Mouse (Mus musculus) ovary, postnatal 10 days (tissue): ENCODE measurements around the gene Sgms1.
"Not testable (repeated sequence)": the region's sequence is repeated elsewhere in the genome, so short reads cannot be mapped to it uniquely, and the experiment has no call there.

ENCODE experiments used
- DNase-seq: peaks from one replicate; pipeline ENCODE4 v3.0.0; 2022; ENCODE audit warnings: low spot score

The Sgms1 gene

GRCm38 (mm10) chr19:32383738-32384137 is 5.8 kb downstream of the Sgms1 start:
- DNase-seq, result no peak

GRCm38 (mm10) chr19:32381511-32381961 is 8.0 kb downstream of the Sgms1 start:
- DNase-seq, result no peak

GRCm38 (mm10) chr19:32380748-32381147 is 8.8 kb downstream of the Sgms1 start:
- DNase-seq, result no peak

GRCm38 (mm10) chr19:32379239-32379920 is 10.1 kb downstream of the Sgms1 start:
- no peak for DNase-seq

- no peak for DNase-seq
These were observed 10.9 kb downstream of the Sgms1 start for GRCm38 (mm10) chr19:32378581-32378980.

GRCm38 (mm10) chr19:32377701-32378325 is 11.7 kb downstream of the Sgms1 start:
- no peak for DNase-seq

- no peak for DNase-seq
These were observed 12.5 kb downstream of the Sgms1 start for GRCm38 (mm10) chr19:32376886-32377535.

- no peak for DNase-seq
These were observed 13.5 kb downstream of the Sgms1 start for GRCm38 (mm10) chr19:32376054-32376453.

GRCm38 (mm10) chr19:32375473-32375985 is 14.0 kb downstream of the Sgms1 start:
- DNase-seq, result no peak

- DNase-seq, result no peak
These were observed 14.8 kb downstream of the Sgms1 start for GRCm38 (mm10) chr19:32374751-32375150.

- no peak for DNase-seq
These were observed 15.5 kb downstream of the Sgms1 start for GRCm38 (mm10) chr19:32373865-32374655.

- no peak for DNase-seq
These were observed 17.1 kb downstream of the Sgms1 start for GRCm38 (mm10) chr19:32372373-32372772.

- no peak for DNase-seq
These were observed 22.2 kb downstream of the Sgms1 start for GRCm38 (mm10) chr19:32367333-32367732.

GRCm38 (mm10) chr19:32366406-32366805 is 23.1 kb downstream of the Sgms1 start:
- no peak for DNase-seq

GRCm38 (mm10) chr19:32365111-32365510 is 24.4 kb downstream of the Sgms1 start:
- no peak for DNase-seq

GRCm38 (mm10) chr19:32363587-32363986 is 25.9 kb downstream of the Sgms1 start:
- DNase-seq, result no peak

GRCm38 (mm10) chr19:32362520-32362919 is 27.0 kb downstream of the Sgms1 start:
- DNase-seq, result no peak

GRCm38 (mm10) chr19:32360989-32361698 is 28.4 kb downstream of the Sgms1 start:
- DNase-seq, result no peak

GRCm38 (mm10) chr19:32360546-32360945 is 29.0 kb downstream of the Sgms1 start:
- no peak for DNase-seq

- no peak for DNase-seq
These were observed 30.6 kb downstream of the Sgms1 start for GRCm38 (mm10) chr19:32358699-32359517.

GRCm38 (mm10) chr19:32358011-32358410 is 31.5 kb downstream of the Sgms1 start:
- not testable (repeated sequence) for DNase-seq
